Mouse (Mus musculus) liver, postnatal 0 days (tissue): ENCODE results near the gene Olfr1124.

ENCODE experiments used
- CTCF ChIP-seq: sonication (generic); IDR thresholded peaks from 2 replicates; pipeline ENCODE4 v1.5.1; 2016; ENCODE audit warnings: antibody characterized with exemption, low read depth
- EP300 ChIP-seq: IDR thresholded peaks from 2 replicates; pipeline ENCODE4 v1.6.1; 2016; ENCODE audit warnings: antibody characterized with exemption, low read depth, mild to moderate bottlenecking

DNA sequence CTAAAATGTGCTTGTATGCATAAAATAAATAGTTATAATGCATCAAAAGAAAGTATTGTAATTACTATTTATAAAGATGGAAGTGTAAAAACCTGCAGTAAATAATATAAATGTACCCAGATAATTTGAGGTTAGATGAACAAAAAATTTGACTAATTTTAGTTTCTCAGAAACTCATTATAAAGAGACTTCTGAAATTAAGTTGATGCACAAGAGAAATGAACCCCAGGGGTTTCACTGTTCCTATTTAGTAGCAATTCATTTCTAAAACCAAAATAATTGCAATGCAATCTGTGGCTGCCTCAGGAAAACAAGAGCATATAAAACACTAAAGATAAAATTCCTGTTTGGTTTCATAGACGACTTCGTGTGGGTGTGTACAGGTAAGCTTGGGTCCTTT lies 44.5 kb upstream of the Olfr1124 start, which contains the start of gene Olfr1122:
- TF ChIP-seq EP300 (no peak), CTCF (no peak)
